Mouse (Mus musculus): ENCODE data around the gene Ifna1.

Gene Ifna1

DNA sequence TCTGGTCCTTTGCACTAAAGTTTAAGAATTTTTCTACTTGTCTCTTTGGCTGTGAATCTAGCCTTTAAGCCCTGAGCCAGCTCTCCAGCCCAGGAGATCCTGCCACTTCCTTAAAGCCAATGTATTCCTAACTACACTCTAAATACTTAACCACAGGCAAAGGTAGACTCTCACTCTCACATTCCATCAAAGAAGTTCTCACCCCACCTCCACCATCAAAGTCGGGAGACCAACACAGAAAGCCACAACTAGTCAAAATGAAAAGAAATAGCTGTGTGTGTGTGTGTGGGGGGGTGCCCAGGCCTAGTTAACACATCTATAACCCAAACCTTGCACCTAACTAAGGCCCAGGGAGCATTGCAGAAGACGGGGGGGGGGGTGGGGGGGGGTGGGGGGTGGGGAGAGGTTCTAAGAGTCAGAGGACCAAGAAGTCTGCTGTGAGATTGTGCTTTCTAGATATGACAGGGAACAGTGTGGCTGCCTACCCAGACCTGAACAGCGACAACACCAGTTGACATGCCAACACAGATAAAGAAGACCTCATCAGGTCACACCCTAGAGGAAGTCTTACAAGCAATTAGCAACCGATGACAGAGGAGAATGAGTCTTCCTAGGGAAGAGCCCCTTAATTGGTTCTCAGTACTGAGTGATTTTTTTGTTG, 25.7 kb downstream of the Ifna1 start:
- no peak for DNase-seq (ENCODE audit: low spot score)

GRCm38 (mm10) chr4:88876520-88876919, 26.6 kb downstream of the Ifna1 start:
- no peak for DNase-seq (ENCODE audit: low spot score)

GRCm38 (mm10) chr4:88878246-88878645, 28.4 kb downstream of the Ifna1 start:
- DNase-seq (ENCODE audit: low spot score) = no peak

DNA sequence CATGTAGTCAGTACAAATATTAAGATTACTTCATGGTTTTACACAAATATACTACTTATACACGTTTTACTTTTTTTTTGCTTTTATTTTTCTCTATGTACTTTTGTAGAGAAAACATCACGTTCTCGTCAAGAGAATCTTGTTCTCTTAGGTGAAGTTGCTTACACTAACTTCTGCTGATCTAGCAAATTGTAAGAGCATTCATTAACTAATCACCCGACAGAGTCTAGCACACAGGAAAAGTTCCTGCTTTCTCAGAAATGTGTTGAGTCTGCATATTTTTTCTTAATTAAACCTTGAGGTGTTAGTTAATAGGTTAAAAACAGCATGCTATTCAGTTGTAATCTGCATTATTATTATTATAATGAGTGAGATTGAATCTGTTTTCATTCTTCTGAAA, 28.9 kb downstream of the Ifna1 start:
- DNase-seq (ENCODE audit: low spot score) = no peak

- DNase-seq (ENCODE audit: low spot score) = no peak
Measured at GRCm38 (mm10) chr4:88880101-88880500, 30.2 kb downstream of the Ifna1 start, which contains the start of gene Ifne. Gene Ifne (minus strand): TSS chr4:88880201.

DNA sequence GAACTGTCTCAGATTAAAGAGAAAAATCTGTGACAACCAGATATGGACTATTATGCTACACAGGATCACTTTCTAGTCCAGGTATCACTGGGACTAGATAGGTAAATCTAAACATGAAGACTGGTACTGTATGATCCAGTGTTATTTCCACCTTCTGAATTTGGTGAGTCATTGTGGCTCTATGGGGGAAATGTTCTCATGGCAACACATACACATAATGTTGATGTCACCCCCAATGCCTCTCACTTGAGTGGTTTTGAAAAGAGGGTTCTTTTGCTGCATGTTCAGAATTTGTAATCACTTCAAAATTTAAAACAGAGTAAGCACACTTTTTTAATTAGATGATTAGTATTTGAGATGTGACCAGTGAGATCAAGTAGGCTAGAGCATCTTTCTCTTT, 38.3 kb downstream of the Ifna1 start:
- no peak for DNase-seq (ENCODE audit: low spot score)

- DNase-seq (ENCODE audit: low spot score) = no peak
Measured at GRCm38 (mm10) chr4:88893201-88893754, 43.4 kb downstream of the Ifna1 start.

Measured in ovary, postnatal 10 days (tissue).